Mouse (Mus musculus) left cerebral cortex, adult 8-10 months (tissue): ENCODE measurements around the gene Atl1. TPM values are rescaled to one million over a fixed set of nuclear protein-coding genes. Genes with fewer than 3 reads are reported as not detected.
A peak's percentile ranks its signal among the peaks of the same experiment; 100 is the strongest.

Source experiments
- DNase-seq, 2 experiments: peaks; one replicate each; pipeline ENCODE4 v3.0.0; 2022; ENCODE audit warnings: low spot score in 2 of 2
- total RNA-seq, 4 experiments: library from RNA; stranded (reverse); gene quantifications; 2 replicates each; pipeline ENCODE4 v1.2.4; 2022

The Atl1 gene
- total RNA-seq, result 100 to 1,000 TPM; 216 to 228 (median 225) TPM

DNA sequence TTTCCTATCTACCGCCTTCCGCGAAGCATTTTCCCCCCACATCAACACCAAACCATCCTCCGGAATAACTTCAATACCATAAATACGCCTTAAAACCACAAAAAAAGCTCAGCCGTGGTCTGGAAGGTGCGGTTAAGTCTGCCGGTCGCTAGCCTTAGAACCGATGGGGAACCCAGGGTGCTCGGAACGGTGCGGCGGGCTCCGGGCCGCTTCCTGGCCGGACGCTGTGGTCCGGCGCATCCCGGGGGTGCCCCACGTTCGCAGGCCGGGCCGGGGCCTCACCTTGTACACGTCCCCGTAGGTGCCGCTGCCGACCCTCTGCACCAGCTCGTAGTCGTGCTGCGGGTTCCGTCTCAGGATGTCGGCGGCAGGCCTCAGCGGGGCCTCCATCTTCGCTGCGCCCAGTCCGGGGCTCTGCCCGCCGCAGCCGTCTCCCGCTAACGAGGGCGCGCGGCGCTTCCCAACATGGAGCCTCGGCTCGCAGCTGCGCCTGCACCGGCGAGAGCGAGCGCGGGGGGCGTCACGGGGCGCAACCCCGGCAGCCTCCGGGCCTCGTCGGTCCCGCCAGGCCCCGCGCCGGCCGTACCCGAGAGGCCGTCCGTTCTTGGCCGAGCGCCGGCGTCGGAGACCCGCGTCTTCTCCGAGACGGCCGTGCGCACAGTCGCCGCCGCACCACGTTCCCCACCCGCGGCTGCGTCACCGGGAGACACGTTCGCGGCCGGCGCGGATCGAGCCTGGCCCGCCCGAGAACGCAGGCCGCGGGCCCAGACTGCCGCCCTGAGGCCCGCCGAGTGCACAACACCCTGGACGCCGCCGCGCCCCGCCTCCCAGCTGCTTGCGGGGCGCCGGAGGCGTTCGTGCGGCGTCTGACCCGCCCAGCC, at the start of gene Atl1, which contains the start of gene Map4k5:
Atl1 (plus strand) TSS at position 244 of the 881 bp plus-strand sequence.
Map4k5 (minus strand) TSS at position 830 of the 881 bp plus-strand sequence.
- peak; percentile 78 to 85 for DNase-seq

DNA sequence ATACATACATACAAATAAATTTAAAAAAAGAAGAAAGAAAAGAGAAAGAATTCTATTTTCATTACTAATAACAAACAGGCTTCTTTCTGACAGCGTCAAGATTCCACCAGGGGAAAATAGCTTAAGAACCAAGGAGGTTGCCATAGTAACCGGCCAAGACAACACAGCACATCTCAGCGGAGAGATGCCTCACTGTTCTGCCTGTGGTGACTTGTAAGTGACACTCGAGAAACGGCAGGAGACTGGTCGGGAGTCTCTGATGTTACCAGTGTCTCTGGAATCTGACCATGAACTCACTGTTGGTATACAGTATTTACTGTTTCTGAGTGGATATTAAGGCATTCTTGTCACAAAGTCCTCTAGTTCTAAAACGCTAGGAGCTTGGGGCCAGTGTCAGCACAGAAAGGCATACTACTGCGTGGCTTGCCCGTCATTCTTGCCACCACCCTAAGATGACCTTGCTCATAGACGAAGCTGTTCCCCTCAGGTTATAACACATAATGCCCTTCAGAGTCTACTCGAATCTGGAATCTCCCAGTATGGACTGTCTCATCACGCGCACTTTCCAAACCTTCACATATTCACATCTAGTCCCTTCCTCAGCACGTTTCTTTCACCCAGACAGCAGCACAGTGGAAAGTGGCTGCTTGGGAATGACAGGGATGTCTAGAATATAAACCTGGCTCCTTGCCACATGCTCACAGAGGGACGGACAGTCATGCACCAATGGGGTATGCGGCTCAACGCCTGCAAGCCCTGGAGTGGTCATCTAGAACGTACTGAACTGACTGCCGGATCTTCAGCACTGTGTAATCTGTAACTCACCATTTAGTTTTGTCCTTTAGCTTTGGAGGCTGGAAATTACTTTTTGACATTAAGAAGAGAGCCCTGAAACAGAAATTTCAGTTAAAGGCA, 48.6 kb upstream of the Atl1 start:
- DNase-seq, result no peak

GRCm38 (mm10) chr12:69845722-69846121, 46.7 kb upstream of the Atl1 start:
- no peak for DNase-seq

DNA sequence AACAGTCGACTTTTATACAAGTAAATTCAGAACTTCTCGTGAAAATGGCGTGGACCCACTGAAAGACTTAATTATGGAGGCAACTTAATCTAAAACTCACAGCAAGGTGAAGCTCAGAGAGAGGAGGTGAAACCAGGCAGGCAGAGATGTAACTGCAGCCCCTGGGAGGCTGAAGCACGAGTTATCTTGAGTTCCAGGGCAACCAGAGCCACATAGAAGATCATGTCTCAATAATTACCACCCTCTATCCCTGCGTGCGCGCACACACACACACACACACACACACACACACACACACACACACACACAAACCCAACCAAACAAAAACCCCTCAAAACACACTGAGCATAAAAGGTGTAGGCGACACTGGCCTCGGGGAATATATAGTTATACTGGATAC, 45.9 kb upstream of the Atl1 start:
- no peak for DNase-seq

DNA sequence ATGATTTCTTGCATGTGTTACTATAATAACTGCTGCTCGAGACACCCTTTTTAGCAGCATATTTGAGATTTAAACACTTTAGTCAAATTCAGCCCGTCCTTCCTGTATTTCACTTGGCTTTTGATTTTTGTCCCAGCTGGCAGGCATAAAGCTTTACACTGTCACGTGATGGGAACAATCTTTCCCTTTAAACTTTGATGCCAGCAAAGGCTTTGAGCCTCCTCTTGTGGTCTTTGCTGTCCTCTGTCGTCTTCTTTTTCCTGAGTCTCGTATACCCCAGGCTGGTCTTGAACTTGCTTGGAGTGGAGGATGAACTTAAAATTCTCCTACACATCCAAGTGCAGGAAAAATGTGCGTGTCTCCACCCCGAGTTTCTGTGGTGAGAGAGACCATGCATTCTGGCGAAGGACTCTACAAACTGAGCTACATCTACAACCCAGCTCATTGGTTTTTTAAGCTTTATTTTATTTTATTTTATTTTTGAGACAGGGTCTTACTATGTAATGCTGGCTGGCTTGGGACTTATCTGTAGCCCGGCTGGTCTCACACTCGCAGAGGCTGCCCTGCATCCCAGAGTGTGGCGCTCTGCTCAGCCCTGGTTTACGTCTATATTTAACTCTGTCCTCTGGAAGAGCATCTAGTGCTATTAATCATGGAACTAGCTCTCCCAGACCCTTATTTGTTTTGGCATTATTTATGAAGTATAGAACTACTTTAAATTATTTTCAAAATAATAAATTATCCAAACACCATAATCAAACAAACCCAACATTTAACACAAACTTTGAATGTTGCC, 44.1 kb upstream of the Atl1 start:
- no peak for DNase-seq

- no peak for DNase-seq
These were observed 40.1 kb upstream of the Atl1 start for GRCm38 (mm10) chr12:69852288-69852687.

GRCm38 (mm10) chr12:69853387-69853786, 39.0 kb upstream of the Atl1 start:
- no peak for DNase-seq

- DNase-seq, result no peak
These were observed 38.5 kb upstream of the Atl1 start for GRCm38 (mm10) chr12:69853942-69854341.

- DNase-seq, result no peak
These were observed 36.6 kb upstream of the Atl1 start for GRCm38 (mm10) chr12:69855641-69856300.

- no peak for DNase-seq
These were observed 36.0 kb upstream of the Atl1 start for GRCm38 (mm10) chr12:69856398-69856797.

DNA sequence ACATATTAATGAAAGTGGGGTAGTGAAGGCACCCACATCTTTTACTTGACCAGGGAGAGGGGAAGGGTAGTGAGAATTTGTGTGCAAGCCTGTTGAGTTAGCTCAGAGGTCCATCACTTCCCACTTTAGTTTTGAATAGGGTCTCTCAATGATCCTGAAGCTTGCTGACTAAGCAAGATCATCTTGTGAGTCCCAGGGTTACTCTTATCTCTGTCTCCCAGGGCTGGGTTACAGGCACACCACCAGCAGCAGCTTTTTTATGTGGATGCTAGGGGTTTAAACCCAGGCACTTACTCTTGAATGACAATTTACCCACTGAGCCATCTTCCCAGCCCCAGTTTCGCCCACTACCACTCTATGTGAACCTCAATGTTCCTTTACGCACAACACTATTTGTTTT, 34.8 kb upstream of the Atl1 start:
- no peak for DNase-seq

DNA sequence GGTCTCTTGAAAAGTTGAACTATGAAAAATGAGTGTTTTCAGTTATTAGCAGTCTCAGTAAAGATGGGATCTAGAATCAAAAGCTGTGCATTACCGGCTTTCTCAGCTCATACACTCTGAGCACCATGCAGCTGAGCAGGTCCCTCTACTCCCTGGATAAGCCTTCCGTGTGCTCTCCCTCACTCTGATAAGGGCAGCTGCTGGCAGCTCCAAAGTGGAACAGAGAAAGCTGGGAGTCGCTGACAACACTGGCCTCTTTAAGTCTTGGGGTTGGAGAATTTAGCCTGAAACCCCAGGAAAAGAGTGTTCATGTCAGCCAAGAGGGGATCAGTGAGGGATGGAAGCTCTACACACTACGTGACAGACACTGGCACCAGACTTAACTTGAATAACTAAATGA, 33.6 kb upstream of the Atl1 start:
- no peak for DNase-seq

GRCm38 (mm10) chr12:69863505-69863904, 28.9 kb upstream of the Atl1 start:
- no peak for DNase-seq

- DNase-seq, result no peak
These were observed 28.2 kb upstream of the Atl1 start for GRCm38 (mm10) chr12:69864164-69864692.

DNA sequence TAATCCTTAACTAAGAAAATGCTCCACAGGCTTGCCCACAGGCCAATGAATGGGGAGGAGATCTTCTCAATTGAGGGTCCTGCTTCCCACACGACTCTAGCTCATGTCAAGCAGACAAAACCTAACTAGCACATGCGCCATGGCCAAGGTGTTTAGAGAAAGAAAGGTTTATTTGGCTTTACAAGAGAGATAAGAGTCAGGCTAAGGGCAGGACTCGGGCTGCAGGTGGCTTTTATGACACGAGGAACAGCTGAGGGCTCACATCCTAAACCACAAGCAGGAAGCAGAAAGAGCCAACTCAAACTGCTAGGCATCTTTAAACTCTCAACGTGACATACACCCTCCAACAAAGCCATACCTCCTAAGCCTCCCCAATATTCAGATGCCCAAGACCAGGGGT, 25.1 kb upstream of the Atl1 start:
- no peak for DNase-seq

DNA sequence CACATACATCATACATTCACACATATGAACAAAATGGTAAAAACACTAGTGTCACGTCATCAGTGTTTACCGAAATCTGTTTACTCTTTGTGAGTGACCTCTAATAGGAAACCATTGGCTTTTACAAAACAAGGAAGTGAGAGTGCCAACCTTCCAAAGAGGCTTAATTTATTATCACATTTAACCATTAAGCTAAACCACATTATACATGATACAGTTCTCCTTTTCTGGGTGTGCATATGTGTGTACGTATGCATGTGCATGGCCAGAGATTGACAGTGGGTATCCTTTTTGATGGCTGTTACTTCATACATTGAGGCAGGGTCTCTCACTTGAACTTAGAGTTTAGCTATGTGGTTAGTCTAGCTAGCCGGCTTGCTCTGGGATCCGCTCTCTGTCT, 20.8 kb upstream of the Atl1 start:
- DNase-seq, result no peak

GRCm38 (mm10) chr12:69877842-69878363, 14.5 kb upstream of the Atl1 start:
- no peak for DNase-seq

DNA sequence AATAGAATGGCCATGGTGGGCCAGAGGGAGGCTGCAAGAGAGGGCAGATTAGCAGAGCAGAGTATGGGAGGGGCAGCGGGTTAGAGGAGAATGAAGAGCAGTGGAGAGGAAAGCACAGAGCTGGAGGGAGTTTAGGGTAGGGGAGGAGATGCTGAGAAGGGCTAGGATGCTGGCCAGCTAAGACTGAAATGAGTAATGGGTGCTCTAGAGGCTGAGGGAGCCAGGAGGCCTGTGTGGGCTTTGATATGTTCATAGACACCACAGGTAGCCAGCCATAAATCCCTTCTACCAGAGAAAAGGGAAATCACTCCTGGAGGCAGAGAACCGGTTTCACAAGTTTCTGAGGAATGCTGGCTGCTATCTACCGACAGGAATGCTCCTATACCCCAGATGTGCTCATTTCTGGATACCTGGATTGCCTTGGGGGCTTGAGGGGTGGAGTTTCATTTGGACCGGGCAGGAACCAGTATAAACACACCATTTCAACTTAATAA, 13.2 kb upstream of the Atl1 start:
- DNase-seq, result no peak

- DNase-seq, result no peak
These were observed 12.7 kb upstream of the Atl1 start for GRCm38 (mm10) chr12:69879739-69880138.
